22 mouse cellular contexts compared by ENCODE assay signal in the genomic region with DNA sequence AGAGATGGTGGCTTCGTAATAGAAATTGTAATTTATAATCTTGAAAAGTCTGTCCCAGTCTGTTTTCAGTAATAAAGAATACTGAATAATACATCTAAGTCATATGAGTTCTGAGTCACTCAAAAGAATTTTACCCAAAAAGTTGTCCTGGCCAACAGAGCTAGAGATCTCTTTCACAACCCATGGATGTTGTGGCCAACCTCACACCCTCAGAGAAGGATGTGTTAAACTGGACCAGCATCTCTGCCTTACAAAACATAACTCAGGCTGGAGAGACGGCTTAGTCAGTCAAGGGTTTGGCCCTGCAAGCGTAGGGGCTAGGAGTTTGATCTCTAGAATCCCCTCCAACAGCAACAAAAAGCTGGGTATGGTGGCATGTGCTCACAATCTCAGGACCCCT.
DNase-seq lines count a peak whose midpoint lies in the region; ATAC-seq and TF ChIP-seq lines count a peak whose summit lies in the region.
"Had no signal": no experiment of that assay in that cellular context is flagged by ENCODE, and none has a peak within 500 bp of the region (broad histone marks: within the 10 kb centered on the region; RNA-seq: fewer than 3 reads in every experiment).

No protein-coding gene starts in this region.

- 80% methylated on average over 3 of the region's 3 CpGs for WGBS in stomach, postnatal 0 days

- no peaks in the 10 kb centered on the region for H3K4me1 ChIP-seq in stomach, postnatal 0 days (replicated peaks; ENCODE audit: control insufficient read depth, insufficient read depth)

- H3K36me3 ChIP-seq in stomach, postnatal 0 days (ENCODE audit: control insufficient read depth, insufficient read depth, low read length) = no peaks in the 10 kb centered on the region
- H3K36me3 ChIP-seq: forebrain, embryonic 15.5 days; heart, embryonic 15.5 days; hindbrain, embryonic 10.5 days had no signal

- H3K27me3 ChIP-seq in stomach, postnatal 0 days (ENCODE audit: control insufficient read depth, insufficient read depth, low read length) = no peaks in the 10 kb centered on the region
- H3K27me3 ChIP-seq: CH12.LX; forebrain, embryonic 15.5 days; heart, embryonic 15.5 days had no signal

- no peak for TF ChIP-seq CTCF in stomach, postnatal 0 days (IDR thresholded peaks at IDR 0.05; ENCODE audit: low read depth)

- no peak overlapping the region for H3K9ac ChIP-seq in stomach, postnatal 0 days (ENCODE audit: low read length)
- H3K9ac ChIP-seq: forebrain, embryonic 15.5 days; heart, embryonic 15.5 days had no signal

- no peak overlapping the region for H3K4me2 ChIP-seq in stomach, postnatal 0 days (replicated peaks; ENCODE audit: low read depth)
- H3K4me2 ChIP-seq: forebrain, embryonic 15.5 days; heart, embryonic 15.5 days had no signal

- no peak overlapping the region for H3K4me3 ChIP-seq in stomach, postnatal 0 days (ENCODE audit: low read depth, low read length)
- H3K4me3 ChIP-seq: embryonic facial prominence, embryonic 10.5 days; erythroblast, embryonic 14.5 days; forebrain, embryonic 15.5 days; heart, embryonic 10.5 days; heart, embryonic 15.5 days; hindbrain, embryonic 10.5 days had no signal

- H3K27ac ChIP-seq in stomach, postnatal 0 days (replicated peaks) = no peak overlapping the region
- H3K27ac ChIP-seq: embryonic facial prominence, embryonic 10.5 days; forebrain, embryonic 15.5 days; heart, embryonic 10.5 days; heart, embryonic 15.5 days; hindbrain, embryonic 10.5 days had no signal

- no peaks in the 10 kb centered on the region for H3K9me3 ChIP-seq in stomach, postnatal 0 days (ENCODE audit: control insufficient read depth, low read length)
- H3K9me3 ChIP-seq: embryonic facial prominence, embryonic 10.5 days; forebrain, embryonic 15.5 days; heart, embryonic 10.5 days; heart, embryonic 15.5 days; hindbrain, embryonic 10.5 days had no signal

- peak; percentile 26 for DNase-seq in gastrocnemius, adult 18-20 months (ENCODE audit: low spot score)
- no peak for DNase-seq in gastrocnemius, adult 8-10 months (ENCODE audit: low spot score in 2 of 2)
- DNase-seq in lung, postnatal 36 days = peak; percentile 34
- no peak for DNase-seq in lung, adult 18-20 months
- peak; percentile 21 for DNase-seq in adipocyte (ENCODE audit: low spot score)
- no peak for DNase-seq in stomach, postnatal 0 days (ENCODE audit: low spot score)
- DNase-seq in B cell, adult 2 months = no peak
- DNase-seq in embryo, embryonic 10.5 days (ENCODE audit: low spot score) = no peak
- DNase-seq: cerebellum, adult 18-20 months; cerebellum, adult 9-11 months; cerebellum, postnatal 36 days; gastrocnemius, postnatal 25 days had no signal

- TF ChIP-seq EP300 in stomach, postnatal 0 days (optimal IDR thresholded peaks at IDR 0.05) = no peak

- ATAC-seq in stomach, postnatal 0 days (ENCODE audit: low FRiP score, low TSS enrichment) = peak; percentile 38; the same call in 1 of the 2 replicates
- ATAC-seq: forebrain, embryonic 15.5 days; hindbrain, embryonic 16.5 days; inflammation-experienced regulatory T-cells, adult 6 months; intestine, postnatal 0 days had no signal

Comparison
In these comparisons a context has a peak if more than half of its experiments do, and no peak if none do; other contexts are left out.
1. DNase-seq: peak in gastrocnemius, adult 18-20 months (single experiment), lung, postnatal 36 days (single experiment) and adipocyte (single experiment); none in gastrocnemius, adult 8-10 months (0 of 2), lung, adult 18-20 months (0 of 2), stomach, postnatal 0 days (single experiment), B cell, adult 2 months (0 of 2) and embryo, embryonic 10.5 days (single experiment).